Mouse (Mus musculus) adrenal gland, postnatal 36 days (tissue): ENCODE measurements around the gene Gnb2. TPM values are rescaled to one million over a fixed set of nuclear protein-coding genes. Genes with fewer than 3 reads are reported as not detected.

Experiments
- DNase-seq, 2 experiments: peaks; one replicate each; pipeline ENCODE4 v3.0.0; 2021; ENCODE audit warnings: mixed read lengths in 1 of 2
- total RNA-seq, 2 experiments: library from RNA; stranded (reverse); gene quantifications; 2 replicates each; pipeline ENCODE4 v1.2.3; 2021

The Gnb2 gene
- total RNA-seq, 2 experiments from 2014 or later, result 544 to 638 TPM

DNA sequence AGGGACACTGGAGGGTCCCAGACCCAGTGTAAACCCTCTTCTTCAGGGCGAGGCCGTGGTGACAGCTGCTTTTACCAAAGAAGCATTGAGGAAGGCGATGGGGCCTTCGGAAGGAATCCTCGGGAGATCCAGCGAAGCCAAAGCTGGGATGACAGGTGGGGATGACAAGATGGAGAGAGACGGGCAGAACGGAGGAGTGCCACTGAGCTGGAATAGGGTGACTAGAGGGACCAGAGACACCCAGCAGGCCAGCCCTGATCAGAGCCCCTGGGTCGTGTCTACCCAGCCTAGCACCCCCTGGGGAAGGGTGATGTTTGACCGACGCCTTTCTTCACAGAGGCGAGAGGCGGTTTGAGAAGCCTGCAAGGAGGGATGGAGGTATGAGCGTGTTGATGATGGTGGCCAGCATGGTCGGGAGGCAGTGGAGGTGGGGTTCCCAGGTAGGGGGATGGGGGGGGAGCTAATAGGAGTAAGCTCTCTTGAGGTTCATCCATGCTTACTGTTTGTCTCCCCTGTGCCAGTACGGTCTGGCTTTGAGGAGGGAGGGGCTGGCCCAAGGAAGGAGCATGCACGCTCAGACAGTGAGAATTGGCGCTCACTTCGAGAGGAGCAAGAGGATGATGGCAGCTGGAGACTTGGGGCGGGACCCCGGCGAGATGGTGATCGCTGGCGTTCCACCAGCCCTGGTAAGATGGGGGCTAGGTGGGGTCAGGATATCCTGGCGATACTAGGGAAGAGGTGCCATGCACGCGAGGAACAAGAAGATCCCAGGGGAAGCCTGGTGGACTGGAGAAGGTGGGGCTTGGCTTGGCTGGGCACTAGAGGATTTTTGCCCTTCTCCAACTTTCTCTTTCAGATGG lies 13.4 kb downstream of the Gnb2 start:
- no peak for DNase-seq

DNA sequence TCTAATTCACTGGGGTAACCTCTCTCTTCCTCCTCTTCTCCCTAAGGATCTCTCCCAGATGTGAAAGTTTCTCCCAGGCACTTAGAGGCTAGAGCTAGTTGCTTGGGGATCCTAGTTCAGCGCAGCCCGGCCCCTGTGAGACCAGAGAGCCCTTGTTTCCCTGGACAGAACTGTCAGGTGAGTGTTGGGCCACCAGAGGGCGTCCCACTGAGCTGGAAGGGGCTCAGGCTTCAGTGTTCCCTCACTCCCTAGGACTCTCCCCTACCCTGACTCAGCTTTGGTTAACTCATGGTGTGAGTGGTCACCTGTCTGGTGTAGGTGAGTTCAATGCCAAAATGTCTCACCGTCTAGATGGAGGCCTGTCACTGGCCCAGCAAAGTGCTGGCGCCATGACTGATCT lies 14.9 kb downstream of the Gnb2 start, which contains the start of gene Gigyf1:
TSS of gene Gigyf1 (plus strand) at position 113 of the 400 bp plus-strand sequence.
- DNase-seq, result peak; percentile 55 to 73

DNA sequence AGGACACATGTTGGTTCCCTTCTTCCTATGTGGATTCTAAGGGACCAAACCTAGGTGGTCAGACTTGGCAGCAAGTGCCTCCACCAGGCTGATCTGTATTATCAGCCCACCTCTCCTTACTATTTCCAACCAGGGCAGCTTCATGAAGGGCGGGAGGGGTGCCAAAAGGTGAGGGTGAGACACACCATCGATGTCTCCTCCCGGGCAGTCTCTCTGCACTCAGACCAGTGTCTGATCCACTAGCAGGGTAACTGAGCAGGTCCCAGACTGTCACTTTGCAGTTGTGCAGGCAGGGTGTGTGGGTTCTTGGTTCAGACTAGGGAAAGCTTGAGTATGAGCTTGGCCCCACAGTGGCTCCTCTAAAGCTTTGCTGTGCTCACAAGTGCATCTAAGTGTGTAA lies 18.5 kb downstream of the Gnb2 start:
- no peak for DNase-seq

- DNase-seq, result no peak
Measured at GRCm38 (mm10) chr5:137513951-137514721, 19.2 kb downstream of the Gnb2 start.

GRCm38 (mm10) chr5:137512847-137513794 lies 20.2 kb downstream of the Gnb2 start:
- peak; percentile 45 to 72 for DNase-seq

- no peak for DNase-seq
Measured at GRCm38 (mm10) chr5:137511706-137512105, 21.6 kb downstream of the Gnb2 start.

- DNase-seq, result no peak
Measured at GRCm38 (mm10) chr5:137510573-137511390, 22.5 kb downstream of the Gnb2 start.

- peak; percentile 83 to 89 for DNase-seq
Measured at GRCm38 (mm10) chr5:137510014-137510501, 23.3 kb downstream of the Gnb2 start.

DNA sequence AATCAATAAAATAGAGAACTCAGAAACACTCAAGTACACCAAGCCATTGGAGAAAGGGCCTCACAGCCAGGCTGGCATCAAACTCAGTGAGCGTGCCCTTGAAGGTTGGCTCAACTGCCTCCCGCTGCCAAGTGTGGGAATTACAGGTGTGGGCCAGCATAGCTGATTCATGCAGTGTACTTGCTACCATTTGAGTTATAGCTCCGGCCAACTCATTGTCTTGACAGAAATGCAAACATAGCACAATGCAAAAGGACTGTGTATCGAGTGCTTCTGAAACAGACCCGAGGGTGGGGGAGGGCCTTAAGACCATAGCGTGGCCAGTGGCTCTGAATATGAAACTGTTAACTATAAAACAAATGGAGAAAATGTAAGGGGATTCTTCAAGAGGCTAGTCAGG lies 29.3 kb downstream of the Gnb2 start:
- peak in 1 of 2 experiments; percentile 51 for DNase-seq

GRCm38 (mm10) chr5:137502667-137503110 lies 30.6 kb downstream of the Gnb2 start:
- peak; percentile 84 to 89 for DNase-seq

DNA sequence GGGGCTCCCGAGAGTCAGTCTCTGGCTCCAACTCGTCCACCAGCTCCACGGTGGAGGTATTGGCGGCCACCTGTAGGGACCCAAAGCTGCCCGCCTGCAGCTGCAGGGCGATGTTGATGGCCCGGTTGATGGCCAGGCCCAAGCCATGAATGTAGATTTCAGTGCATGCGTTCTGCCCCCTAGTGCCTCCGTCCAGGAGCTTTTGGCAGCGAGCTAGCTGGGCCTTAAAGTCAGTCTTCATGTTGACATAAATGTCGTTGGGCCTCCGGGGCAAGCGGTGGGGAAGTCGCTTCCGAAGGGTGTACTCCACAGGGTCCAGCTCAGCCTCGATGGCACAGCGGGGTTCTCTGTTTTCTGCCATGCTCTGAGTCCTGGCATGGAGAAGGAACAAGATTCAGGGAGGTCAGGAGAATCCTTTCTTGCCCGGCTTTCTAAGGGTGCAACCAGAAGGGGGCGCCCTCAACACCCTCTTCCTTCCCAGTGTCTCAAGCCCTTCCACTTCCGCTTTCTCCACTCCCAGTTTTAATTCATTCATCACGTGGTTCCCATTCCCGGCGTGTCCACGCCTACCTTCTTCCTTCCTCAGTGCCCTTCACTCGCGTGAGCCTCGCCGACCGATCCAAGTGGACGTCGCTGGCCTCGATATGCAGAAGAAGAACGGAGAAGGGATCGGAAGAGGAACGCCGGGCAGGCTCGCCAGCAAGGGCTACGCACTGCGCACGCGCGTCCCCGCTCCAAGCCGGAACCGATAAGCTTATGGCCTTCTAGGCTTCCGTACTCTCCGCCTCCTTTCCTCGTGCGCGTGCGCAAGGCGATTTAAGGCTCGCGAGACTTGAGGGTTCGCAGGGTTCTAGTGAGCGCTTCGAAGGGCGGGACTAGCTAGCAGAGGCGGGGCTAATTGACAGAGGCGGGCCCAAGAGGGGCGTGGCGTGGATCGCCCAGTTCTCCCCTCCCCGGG lies 31.3 kb downstream of the Gnb2 start, which contains the start of gene Pop7:
TSS of gene Pop7 (minus strand) at position 810 of the 958 bp plus-strand sequence.
- DNase-seq, result peak; percentile 99 to 100

- DNase-seq, result no peak
Measured at GRCm38 (mm10) chr5:137500186-137500585, 33.1 kb downstream of the Gnb2 start.

DNA sequence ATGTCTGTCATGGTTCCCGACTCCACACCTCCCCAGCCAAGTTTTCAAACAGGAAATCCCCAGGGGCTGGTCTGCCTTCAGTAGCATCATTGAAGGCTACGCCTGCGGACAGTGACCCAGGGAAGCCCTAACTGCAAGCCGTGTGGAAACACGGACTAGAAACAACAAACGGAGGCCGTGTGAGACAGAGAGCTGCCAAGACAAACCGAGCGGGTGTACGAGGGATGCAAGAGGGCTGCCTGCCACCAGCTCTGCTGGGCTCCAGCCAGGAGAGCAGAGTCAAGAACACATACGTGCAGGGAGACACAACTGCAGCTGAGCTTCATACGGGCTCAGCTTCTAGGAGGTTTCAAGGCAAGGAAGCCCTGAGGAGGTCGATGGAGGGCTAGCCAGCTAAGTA lies 39.5 kb downstream of the Gnb2 start:
- DNase-seq, result peak in 1 of 2 experiments; percentile 48

DNA sequence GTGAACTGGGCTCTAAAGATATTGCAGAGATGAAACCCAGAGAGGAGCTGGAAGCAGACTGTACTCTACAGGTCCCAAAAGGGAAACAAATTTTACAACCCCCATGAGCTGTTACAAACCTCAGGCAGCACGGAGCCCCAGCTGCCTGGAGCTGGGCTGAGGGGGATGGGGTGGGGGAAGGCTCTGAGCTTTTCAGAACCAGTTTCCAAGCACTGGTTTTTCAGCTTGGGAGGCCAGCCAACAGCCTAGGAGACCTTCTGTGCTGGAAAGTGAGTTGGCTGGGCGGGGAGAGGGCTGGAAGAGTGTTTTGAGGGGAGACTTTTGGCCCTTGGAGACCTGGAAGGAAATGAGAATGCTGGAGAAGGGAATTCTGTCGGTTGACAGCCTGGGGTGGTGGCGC lies 41.8 kb downstream of the Gnb2 start:
- DNase-seq, result no peak

DNA sequence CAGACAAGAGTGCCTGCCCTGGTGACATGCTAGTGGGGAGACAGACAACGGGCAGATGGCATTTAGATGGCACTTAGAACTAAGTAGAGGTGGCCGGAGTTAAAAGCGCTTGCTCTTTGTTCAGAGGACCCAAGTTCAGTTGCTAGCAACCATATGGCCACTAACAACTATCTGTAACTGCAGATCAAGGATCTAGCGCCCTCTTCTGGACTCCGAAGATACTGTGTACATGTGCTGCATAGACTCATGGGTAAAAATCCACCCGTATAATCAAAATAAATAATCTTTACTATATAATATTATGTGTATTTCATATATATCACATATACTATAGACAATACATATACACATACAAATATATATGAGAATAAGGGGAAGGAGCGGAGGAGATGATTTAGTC lies 45.7 kb downstream of the Gnb2 start:
- DNase-seq, result no peak

DNA sequence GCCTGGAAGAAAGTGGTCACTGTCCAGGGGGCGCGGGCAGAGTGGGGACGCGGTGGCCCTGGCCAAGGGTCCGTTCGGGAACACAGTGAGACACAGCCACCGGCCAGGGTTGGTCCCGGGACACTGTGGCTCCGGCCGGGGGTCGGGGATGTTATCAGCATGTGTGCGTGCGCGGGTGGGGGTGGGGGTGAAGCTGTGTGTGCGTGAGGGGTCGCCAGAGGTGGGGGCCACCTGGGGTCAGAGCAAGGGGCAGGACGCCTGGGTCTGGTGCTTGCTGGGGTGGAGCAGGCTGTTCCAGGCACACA lies 47.5 kb downstream of the Gnb2 start:
- DNase-seq, result no peak

- no peak for DNase-seq
Measured at GRCm38 (mm10) chr5:137485071-137485850, 48.0 kb downstream of the Gnb2 start.

GRCm38 (mm10) chr5:137481897-137482296 lies 51.4 kb downstream of the Gnb2 start:
- DNase-seq, result peak; percentile 50 to 57

GRCm38 (mm10) chr5:137481138-137481537 lies 52.2 kb downstream of the Gnb2 start:
- peak; percentile 71 to 72 for DNase-seq
